Mouse (Mus musculus) urinary bladder, postnatal 10 days (tissue): Measurements from ENCODE around the gene 1700001J03Rik.
"Not testable (repeated sequence)": the region's sequence is repeated elsewhere in the genome, so short reads cannot be mapped to it uniquely, and the experiment has no call there.

Source experiments
- DNase-seq: peaks from one replicate; pipeline ENCODE4 v3.0.0; 2022; ENCODE audit warnings: low spot score

1700001J03Rik gene

DNA sequence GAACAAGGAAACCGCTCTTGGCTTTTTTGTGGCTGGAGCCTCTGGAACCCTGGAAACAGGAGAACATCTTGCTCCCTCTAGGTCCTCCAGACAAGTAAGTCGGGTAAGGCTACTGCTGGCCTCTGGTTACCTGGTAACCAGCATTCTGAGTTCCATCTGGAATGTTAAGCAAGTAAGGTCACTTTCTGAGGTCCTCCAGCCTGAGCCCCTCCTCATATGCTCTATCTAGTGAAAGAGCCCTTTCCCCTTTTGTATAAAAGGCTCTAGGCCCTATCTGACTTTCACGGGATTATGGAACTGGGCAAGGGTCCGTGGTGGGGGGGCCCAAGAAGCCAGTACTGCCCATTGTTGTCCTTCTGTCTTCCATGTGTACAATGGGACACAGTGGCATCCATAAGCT, at the start of gene 1700001J03Rik:
Gene 1700001J03Rik, minus strand, starts transcription at position 101 of the 400 bp plus-strand sequence.
- DNase-seq: not testable (repeated sequence)

DNA sequence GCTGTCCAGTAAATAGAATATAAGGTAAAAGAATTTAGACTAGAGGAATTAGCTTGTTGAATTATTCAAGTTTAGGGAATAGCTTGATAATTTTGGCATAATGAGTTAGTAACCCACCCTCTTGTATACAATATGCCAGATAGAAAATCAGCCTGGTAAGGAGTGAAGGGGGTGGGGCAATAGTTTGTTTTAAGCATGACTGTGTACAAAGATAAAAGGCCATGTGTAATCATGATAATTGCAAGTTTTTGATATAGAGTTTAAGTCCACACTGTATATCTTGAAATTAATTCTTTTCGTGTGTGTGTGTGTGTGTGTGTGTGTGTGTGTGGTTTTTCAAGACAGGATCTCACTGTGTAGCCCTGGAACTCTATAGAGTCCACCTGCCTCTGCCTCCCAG, 49.2 kb upstream of the 1700001J03Rik start:
- no peak for DNase-seq

- no peak for DNase-seq
Observed at GRCm38 (mm10) chr5:146232816-146233215, 47.7 kb upstream of the 1700001J03Rik start.

- no peak for DNase-seq
Observed at GRCm38 (mm10) chr5:146232056-146232675, 47.1 kb upstream of the 1700001J03Rik start.

- DNase-seq: no peak
Observed at GRCm38 (mm10) chr5:146231655-146231996, 46.5 kb upstream of the 1700001J03Rik start.

- DNase-seq: peak; percentile 49
Observed at GRCm38 (mm10) chr5:146230864-146231654, 46.0 kb upstream of the 1700001J03Rik start, which contains the start of gene Cdk8. Cdk8 (plus strand) TSS chr5:146231230.

DNA sequence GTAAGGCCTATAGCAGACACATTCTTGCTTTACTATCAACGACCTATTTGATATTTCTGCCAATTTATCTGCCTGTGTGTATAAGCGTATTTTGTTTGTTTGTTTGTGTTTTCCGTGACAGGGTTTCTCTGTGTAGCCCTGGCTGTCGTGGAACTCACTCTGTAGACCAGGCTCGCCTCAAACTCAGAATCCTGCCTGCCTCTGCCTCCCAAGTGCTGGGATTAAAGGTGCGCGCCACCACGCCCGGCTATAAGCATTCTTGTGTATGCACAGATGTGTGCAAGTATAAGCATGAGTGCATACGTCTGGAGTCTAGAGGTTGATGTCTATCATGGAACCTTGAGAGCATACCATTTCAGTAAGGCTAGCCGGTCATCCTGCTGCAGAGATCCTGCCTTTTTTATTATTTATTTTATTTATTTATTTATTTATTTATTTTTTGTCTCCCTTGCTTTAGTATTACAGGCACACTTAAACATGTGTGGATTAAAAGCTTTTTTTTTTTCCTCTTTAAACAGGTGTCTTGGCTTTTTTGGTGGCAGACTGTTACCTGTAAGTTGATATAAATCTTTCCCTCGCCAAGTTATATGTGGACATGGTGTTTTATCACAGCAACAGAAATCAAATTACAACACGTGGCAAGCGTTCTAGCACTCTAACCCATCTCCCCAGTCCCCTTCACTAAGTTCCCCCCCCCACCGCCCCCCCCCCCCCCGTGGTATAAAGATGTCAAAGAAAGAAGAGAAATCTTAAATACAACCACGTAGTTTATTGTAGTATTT, 45.0 kb upstream of the 1700001J03Rik start:
- no peak for DNase-seq

GRCm38 (mm10) chr5:146227496-146227895, 42.4 kb upstream of the 1700001J03Rik start:
- no peak for DNase-seq

- no peak for DNase-seq
Observed at GRCm38 (mm10) chr5:146223786-146224185, 38.7 kb upstream of the 1700001J03Rik start.

GRCm38 (mm10) chr5:146221722-146222121, 36.6 kb upstream of the 1700001J03Rik start:
- no peak for DNase-seq

DNA sequence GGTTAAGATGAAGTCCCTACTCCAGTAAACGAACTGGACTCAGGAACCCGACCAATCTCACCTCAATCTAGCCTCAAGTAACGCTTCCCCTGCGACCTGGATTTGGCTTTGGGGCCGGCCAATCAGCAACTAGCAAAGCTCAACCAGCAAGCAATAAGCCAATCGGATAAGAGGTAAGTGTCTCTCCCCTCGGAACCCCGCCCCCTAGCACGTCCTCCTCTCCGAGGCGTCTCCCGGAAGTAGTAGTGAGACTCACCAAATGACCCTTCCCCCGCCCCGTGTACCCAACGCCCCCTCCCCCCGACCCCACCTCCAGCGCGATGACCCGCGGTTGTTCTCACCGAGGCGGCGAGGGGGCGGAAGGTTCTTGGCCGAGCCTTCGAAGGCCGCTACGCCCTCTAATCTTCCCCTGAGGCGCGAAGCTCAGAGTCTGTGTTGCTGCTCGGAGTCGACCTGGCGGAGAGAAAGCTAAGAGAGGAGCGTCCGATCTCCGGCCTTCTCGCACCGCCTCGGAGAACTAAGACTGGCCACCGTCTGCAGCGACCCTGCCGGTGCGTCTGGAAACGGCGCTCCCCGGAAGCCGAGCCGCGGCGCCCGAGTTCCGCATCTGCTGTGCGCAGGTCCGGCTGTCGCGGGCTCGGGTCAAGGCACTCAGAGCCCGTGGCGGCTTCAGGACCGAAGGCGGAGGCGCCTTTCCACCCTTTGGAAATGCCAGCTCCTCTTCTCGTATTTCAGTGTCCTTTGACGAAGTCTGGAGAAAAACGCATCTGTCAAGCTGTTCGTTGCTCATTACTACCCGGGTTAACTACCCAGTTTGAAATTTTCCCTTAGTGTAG, 36.0 kb upstream of the 1700001J03Rik start, which contains the start of gene Rnf6:
Gene Rnf6, minus strand, starts transcription at position 677 of the 836 bp plus-strand sequence.
- DNase-seq: peak; percentile 78

GRCm38 (mm10) chr5:146220501-146220878, 35.4 kb upstream of the 1700001J03Rik start:
- DNase-seq: no peak

DNA sequence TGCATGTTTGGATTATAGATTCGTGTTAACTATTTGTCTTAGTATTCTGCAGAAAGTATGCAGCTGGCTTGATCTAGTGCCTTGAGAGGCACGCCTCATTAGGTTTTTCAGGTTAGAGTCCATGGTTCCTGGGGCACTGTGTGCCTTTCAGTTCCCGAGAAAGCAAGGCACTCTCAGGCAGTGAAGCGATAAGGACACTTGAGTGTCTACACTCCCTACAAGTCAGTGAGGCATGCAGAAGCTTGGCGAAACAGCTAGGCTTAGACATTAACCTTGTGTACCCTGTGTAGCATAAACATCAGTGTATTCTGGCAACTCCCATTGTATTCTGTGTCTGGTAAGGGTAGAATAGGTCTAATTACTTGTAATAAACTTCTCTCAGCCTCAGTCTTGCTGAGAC, 20.4 kb upstream of the 1700001J03Rik start:
- DNase-seq: no peak

DNA sequence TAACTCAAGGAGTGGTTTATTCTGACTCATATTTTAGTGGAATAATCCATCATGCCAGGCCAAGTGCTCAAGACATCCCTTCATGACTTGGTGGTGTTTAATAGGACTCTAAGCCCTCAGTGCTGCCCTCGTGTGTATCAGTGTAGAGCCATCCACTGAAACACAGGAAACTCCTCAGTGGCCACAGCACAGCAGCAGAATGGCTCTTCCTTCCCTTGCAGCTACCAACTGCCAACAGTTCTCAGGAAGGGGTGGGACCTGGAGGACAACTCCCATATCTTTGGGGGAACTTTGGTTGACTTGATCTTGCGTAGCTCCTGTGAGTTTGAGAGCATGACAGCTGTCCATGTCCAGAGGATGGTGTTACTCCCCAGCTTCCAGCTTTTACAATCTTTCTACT, 18.8 kb upstream of the 1700001J03Rik start:
- DNase-seq: no peak

DNA sequence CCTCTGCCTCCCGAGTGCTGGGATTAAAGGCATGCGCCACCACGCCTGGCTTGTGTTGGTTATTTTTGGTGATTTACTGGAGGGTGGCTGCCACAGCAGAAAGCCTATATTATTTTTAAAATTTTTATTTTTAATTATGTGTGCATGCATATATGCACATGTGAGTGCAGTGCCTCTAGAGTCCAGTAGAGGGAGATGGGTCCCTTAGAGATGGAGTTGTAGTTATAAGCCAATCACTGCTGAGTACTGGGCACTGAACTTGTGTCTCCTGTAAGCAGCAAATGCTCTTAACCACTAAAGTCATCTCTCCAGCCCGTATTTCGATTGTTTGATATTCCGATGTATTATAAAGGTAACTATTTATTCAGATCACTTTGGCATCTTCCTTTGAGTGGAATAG, 15.5 kb upstream of the 1700001J03Rik start:
- DNase-seq: no peak

- no peak for DNase-seq
Observed at GRCm38 (mm10) chr5:146199540-146199939, 14.4 kb upstream of the 1700001J03Rik start.

- DNase-seq: no peak
Observed at GRCm38 (mm10) chr5:146199073-146199472, 14.0 kb upstream of the 1700001J03Rik start.

GRCm38 (mm10) chr5:146193360-146193759, 8.3 kb upstream of the 1700001J03Rik start:
- no peak for DNase-seq

DNA sequence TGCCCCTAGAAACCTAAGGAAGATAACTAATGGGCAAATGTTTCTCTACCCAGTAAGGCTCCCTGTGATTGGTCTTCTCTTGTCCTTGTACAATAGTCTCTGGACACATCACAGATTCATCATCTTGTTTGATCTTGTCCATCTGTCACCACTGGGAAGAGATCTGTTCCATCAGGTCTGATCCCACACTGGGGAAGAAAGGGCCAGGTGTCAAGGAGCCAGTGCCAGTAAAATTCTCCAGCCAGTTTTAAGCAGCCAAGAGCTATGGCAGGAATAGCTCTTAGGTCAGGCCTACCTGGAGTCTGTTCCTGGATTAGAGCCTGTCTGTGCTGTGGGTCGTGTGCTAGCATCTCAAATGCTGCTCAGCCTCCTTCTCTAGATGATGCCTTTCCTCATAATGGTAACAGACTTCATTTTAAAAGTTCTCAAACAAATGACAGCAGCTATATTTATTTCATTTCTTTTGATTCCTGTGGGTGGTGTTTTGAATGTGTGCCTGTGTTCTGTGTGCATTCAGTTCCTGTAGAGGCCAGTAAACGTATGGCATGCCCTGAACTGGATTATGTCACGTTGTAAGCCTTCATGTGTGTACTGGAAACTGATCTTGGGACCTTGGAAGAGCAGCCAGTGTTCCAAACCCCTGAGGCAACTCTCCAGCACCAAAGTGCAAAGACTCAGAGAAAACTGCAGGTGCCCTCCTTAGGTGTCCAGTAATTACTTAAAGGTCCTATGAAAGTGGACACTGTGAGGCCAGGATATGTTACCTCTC, 5.6 kb upstream of the 1700001J03Rik start:
- DNase-seq: no peak

GRCm38 (mm10) chr5:146190093-146190492, 5.0 kb upstream of the 1700001J03Rik start:
- DNase-seq: no peak

DNA sequence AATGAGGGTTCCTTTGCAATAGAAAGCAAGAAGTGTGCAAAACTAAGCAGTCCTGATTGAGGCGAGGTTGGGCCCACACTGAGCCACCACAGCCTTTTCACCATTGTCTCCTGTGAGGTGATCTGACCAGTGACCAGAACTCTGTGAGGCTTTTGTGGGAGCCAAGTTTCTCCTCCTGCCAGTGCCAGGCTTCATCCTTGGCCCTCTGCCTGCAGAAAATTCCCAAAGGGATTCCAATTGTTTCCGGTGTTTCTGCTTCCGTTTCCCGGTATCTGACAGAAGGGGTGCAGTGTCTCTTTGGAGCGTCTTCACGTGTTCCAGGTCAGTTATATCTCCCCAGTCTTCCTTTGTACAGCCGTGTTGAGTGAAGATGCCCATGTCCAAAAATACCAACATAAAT, 3.6 kb upstream of the 1700001J03Rik start:
- no peak for DNase-seq
